Mouse (Mus musculus): Measurements from ENCODE around the gene Pou2f1.

- no peak for TF ChIP-seq CTCF (IDR thresholded peaks at IDR 0.05)
- no peak for TF ChIP-seq POLR2A (IDR thresholded peaks at IDR 0.05; ENCODE audit: insufficient read depth, low read depth, low read length)
- TF ChIP-seq EP300 (IDR thresholded peaks at IDR 0.05; ENCODE audit: insufficient read depth, low read depth, low read length), result no peak
Observed at GRCm38 (mm10) chr1:165985743-165986360, 16.6 kb downstream of the Pou2f1 start.
